In the genomic region with DNA sequence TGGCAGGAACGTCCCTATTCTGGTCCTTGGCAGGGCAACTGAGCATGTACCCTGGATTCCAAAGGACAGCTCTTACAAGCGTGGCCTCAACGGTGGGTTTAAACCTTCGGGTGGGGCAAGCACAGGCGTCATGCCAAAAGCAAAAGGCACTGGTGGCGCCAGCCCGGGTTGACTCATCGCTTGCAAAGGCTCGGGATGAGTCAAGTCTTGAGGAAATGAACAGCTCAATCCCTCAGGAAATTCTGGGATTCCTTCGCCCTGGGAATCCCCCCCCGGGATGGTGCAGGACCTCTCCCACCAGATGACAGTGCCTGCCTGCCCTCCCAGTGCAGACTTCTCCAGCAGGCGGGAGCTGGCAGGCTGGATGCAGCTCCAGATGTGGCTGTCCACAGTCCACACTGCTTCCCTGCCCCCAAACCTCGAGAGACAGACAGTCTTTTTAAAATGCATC, we compare ENCODE assay signal across 9 mouse cellular contexts. TPM values are rescaled to one million over a fixed set of nuclear protein-coding genes. Genes with fewer than 3 reads are reported as not detected.
DNase-seq lines count a peak whose midpoint lies in the region; ATAC-seq lines count a peak whose summit lies in the region.
"Had no signal": no experiment of that assay in that cellular context is flagged by ENCODE, and none has a peak within 500 bp of the region (broad histone marks: within the 10 kb centered on the region; RNA-seq: fewer than 3 reads in every experiment).

No protein-coding gene starts in this region.

- H3K9ac ChIP-seq in intestine, embryonic 15.5 days: no peak overlapping the region
- H3K9ac ChIP-seq in limb, embryonic 12.5 days (replicated peaks): no peak overlapping the region
- no peak overlapping the region for H3K9ac ChIP-seq in midbrain, embryonic 13.5 days (replicated peaks)

- no peaks in the 10 kb centered on the region for H3K27me3 ChIP-seq in intestine, embryonic 15.5 days (replicated peaks)
- no peaks in the 10 kb centered on the region for H3K27me3 ChIP-seq in limb, embryonic 12.5 days
- H3K27me3 ChIP-seq in midbrain, embryonic 13.5 days: no peaks in the 10 kb centered on the region

- no peak overlapping the region for H3K4me3 ChIP-seq in intestine, embryonic 15.5 days (replicated peaks)
- H3K4me3 ChIP-seq in limb, embryonic 12.5 days (replicated peaks): no peak overlapping the region
- no peak overlapping the region for H3K4me3 ChIP-seq in midbrain, embryonic 13.5 days (replicated peaks)

- ATAC-seq in granulocyte monocyte progenitor cell, adult 5-6 weeks (replicated peaks; ENCODE audit: poor library complexity, severe bottlenecking): peak; percentile 10
- ATAC-seq in intestine, embryonic 15.5 days: peak; percentile 67; the same call in 1 of the 2 replicates
- no peak for ATAC-seq in limb, embryonic 12.5 days (ENCODE audit: insufficient number of reproducible peaks, insufficient read depth, low FRiP score, low TSS enrichment, low read depth)
- ATAC-seq in midbrain, embryonic 13.5 days: peak; percentile 57; the same call in 1 of the 2 replicates

- H3K36me3 ChIP-seq in intestine, embryonic 15.5 days: no peaks in the 10 kb centered on the region
- H3K36me3 ChIP-seq in limb, embryonic 12.5 days: peaks cover 22% of the 10 kb centered on the region
- peaks cover 12% of the 10 kb centered on the region; the same call in 1 of the 2 replicates for H3K36me3 ChIP-seq in midbrain, embryonic 13.5 days

- H3K4me2 ChIP-seq in intestine, embryonic 15.5 days (replicated peaks): 0 out of 2 replicates have a peak overlapping the region, but pooled peaks have one; percentile 22
- no peak overlapping the region for H3K4me2 ChIP-seq in limb, embryonic 12.5 days
- H3K4me2 ChIP-seq in midbrain, embryonic 13.5 days (replicated peaks): no peak overlapping the region

- WGBS in intestine, embryonic 15.5 days: 48% methylated on average over 13 of the region's 13 CpGs
- WGBS in limb, embryonic 12.5 days: 78% methylated on average over 13 of the region's 13 CpGs
- 79% methylated on average over 13 of the region's 13 CpGs for WGBS in midbrain, embryonic 13.5 days

- peak overlapping the region; percentile 77 for H3K27ac ChIP-seq in intestine, embryonic 15.5 days
- peak overlapping the region; percentile 12; the same call in 1 of the 2 replicates for H3K27ac ChIP-seq in limb, embryonic 12.5 days
- H3K27ac ChIP-seq in midbrain, embryonic 13.5 days: peak overlapping the region; percentile 42

- peak; percentile 71 for DNase-seq in layer of hippocampus, adult 11-12 months (ENCODE audit: low spot score)
- no peak for DNase-seq in layer of hippocampus, postnatal 36 days
- peak; percentile 54 to 67 for DNase-seq in cerebellum, postnatal 14 days
- peak; percentile 74 for DNase-seq in urinary bladder, postnatal 25 days (ENCODE audit: low spot score)

- H3K4me1 ChIP-seq in intestine, embryonic 15.5 days (replicated peaks): peaks cover 26% of the 10 kb centered on the region
- H3K4me1 ChIP-seq in limb, embryonic 12.5 days (replicated peaks): peaks cover 23% of the 10 kb centered on the region
- peaks cover 21% of the 10 kb centered on the region for H3K4me1 ChIP-seq in midbrain, embryonic 13.5 days (replicated peaks)

- H3K9me3 ChIP-seq in intestine, embryonic 15.5 days: no peaks in the 10 kb centered on the region
- no peaks in the 10 kb centered on the region for H3K9me3 ChIP-seq in limb, embryonic 12.5 days
- no peaks in the 10 kb centered on the region for H3K9me3 ChIP-seq in midbrain, embryonic 13.5 days

RNA-seq across cellular contexts. Expression of gene Hacl1, which starts 28.1 kb away (rescaled TPM):
- 1 to 10 TPM; 6.6 to 9.8 TPM for total RNA-seq in layer of hippocampus, postnatal 36 days (2021)
- total RNA-seq in granulocyte monocyte progenitor cell, adult 5-6 weeks (2014; fragmentation: Nextera tagmentation): 6.0 and 23.7 TPM in 2 replicates
- 24.1 and 24.3 TPM in 2 replicates for total RNA-seq in granulocyte monocyte progenitor cell, adult 5-6 weeks (2017)
- 15.5 and 17.4 TPM in 2 replicates for polyA plus RNA-seq in intestine, embryonic 15.5 days (2015; fragmentation: Nextera tagmentation; extraction: Ambion mirVana)
- 10.6 and 13.3 TPM in 2 replicates for polyA plus RNA-seq in limb, embryonic 12.5 days (2016; fragmentation: Nextera tagmentation; extraction: Ambion mirVana)
- 7.5 and 8.6 TPM in 2 replicates for polyA plus RNA-seq in midbrain, embryonic 13.5 days (2015; fragmentation: Nextera tagmentation; extraction: Ambion mirVana)

RNA-seq across cellular contexts. Expression of gene Btd, which starts 28.4 kb away (rescaled TPM):
- 10 to 100 TPM in 1 of 2 experiments, 1 to 10 TPM in 1; 9.5 to 10.9 TPM for total RNA-seq in layer of hippocampus, postnatal 36 days (2021)
- 23.4 and 25.4 TPM in 2 replicates for total RNA-seq in granulocyte monocyte progenitor cell, adult 5-6 weeks (2014; fragmentation: Nextera tagmentation)
- 11.3 and 12.4 TPM in 2 replicates for total RNA-seq in granulocyte monocyte progenitor cell, adult 5-6 weeks (2017)
- 27.6 TPM in 2 replicates for polyA plus RNA-seq in intestine, embryonic 15.5 days (2015; fragmentation: Nextera tagmentation; extraction: Ambion mirVana)
- polyA plus RNA-seq in limb, embryonic 12.5 days (2016; fragmentation: Nextera tagmentation; extraction: Ambion mirVana): 23.2 and 25.5 TPM in 2 replicates
- polyA plus RNA-seq in midbrain, embryonic 13.5 days (2015; fragmentation: Nextera tagmentation; extraction: Ambion mirVana): 13.6 and 14.8 TPM in 2 replicates

RNA-seq across cellular contexts. Expression of gene Gm49387, which starts 28.5 kb away (rescaled TPM):
- not detected for total RNA-seq in layer of hippocampus, postnatal 36 days (2021)
- not detected in 2 replicates for total RNA-seq in granulocyte monocyte progenitor cell, adult 5-6 weeks (2014; fragmentation: Nextera tagmentation)
- total RNA-seq in granulocyte monocyte progenitor cell, adult 5-6 weeks (2017): not detected in 2 replicates
- 1.3 TPM in 1 of 2 replicates, not detected in the other for polyA plus RNA-seq in intestine, embryonic 15.5 days (2015; fragmentation: Nextera tagmentation; extraction: Ambion mirVana)
- polyA plus RNA-seq in limb, embryonic 12.5 days (2016; fragmentation: Nextera tagmentation; extraction: Ambion mirVana): 2.0 TPM in 1 of 2 replicates, not detected in the other
- polyA plus RNA-seq in midbrain, embryonic 13.5 days (2015; fragmentation: Nextera tagmentation; extraction: Ambion mirVana): not detected in 2 replicates
- polyA plus RNA-seq: large intestine, adult 2 months had no signal

Comparison
In these comparisons a context has a peak if more than half of its experiments do, and no peak if none do; other contexts are left out.
1. DNase-seq: peak in layer of hippocampus, adult 11-12 months (single experiment), cerebellum, postnatal 14 days (2 of 2) and urinary bladder, postnatal 25 days (single experiment); none in layer of hippocampus, postnatal 36 days (0 of 2).
2. H3K27ac ChIP-seq: peak in every context shown above with its lines; median percentile 77 in intestine, embryonic 15.5 days; 42 in midbrain, embryonic 13.5 days; 12 in limb, embryonic 12.5 days.